ENCODE assay signal across 8 mouse cellular contexts in genomic region chr6:53574097-53574496, GRCm38 (mm10).
DNase-seq lines count a peak whose midpoint lies in the region; ATAC-seq and TF ChIP-seq lines count a peak whose summit lies in the region.

No protein-coding gene starts in this region.

- DNase-seq in heart, adult 2 months = no peak
- no peak for DNase-seq in heart, postnatal 4 days
- DNase-seq in retina, embryonic 14.5 days (ENCODE audit: low spot score) = peak; percentile 30
- DNase-seq in retina, postnatal 1 day = no peak
- DNase-seq in spleen, postnatal 14 days (ENCODE audit: low spot score in 2 of 2) = no peak
- DNase-seq in spleen, postnatal 10 days (ENCODE audit: low spot score in 2 of 2) = no peak

- peak overlapping the region; percentile 43 for H3K9ac ChIP-seq in heart, adult 2 months (ENCODE audit: low read depth, low read length)
- peak overlapping the region; percentile 66 for H3K9ac ChIP-seq in limb, embryonic 13.5 days

- no peaks in the 10 kb centered on the region for H3K36me3 ChIP-seq in heart, adult 2 months (ENCODE audit: control insufficient read depth, insufficient read depth, low read length)
- H3K36me3 ChIP-seq in limb, embryonic 13.5 days = no peaks in the 10 kb centered on the region

- no peak for TF ChIP-seq CTCF in heart, adult 2 months (IDR thresholded peaks at IDR 0.05)

- peak; percentile 24; the same call in 1 of the 2 replicates for ATAC-seq in limb, embryonic 13.5 days (ENCODE audit: low FRiP score, low read depth)
- ATAC-seq in granulocyte monocyte progenitor cell, adult 5-6 weeks (replicated peaks; ENCODE audit: poor library complexity, severe bottlenecking) = no peak

- peaks cover 10% of the 10 kb centered on the region for H3K4me1 ChIP-seq in heart, adult 2 months (ENCODE audit: control insufficient read depth, insufficient read depth, low read length)
- peaks cover 76% of the 10 kb centered on the region for H3K4me1 ChIP-seq in limb, embryonic 13.5 days

- H3K4me2 ChIP-seq in limb, embryonic 13.5 days (replicated peaks) = peak overlapping the region; percentile 69

- peak overlapping the region; percentile 62 for H3K4me3 ChIP-seq in heart, adult 2 months
- peak overlapping the region; percentile 49 for H3K4me3 ChIP-seq in limb, embryonic 13.5 days

- intact Hi-C loops in heart, adult 2 months (cut with DNase I) = loop anchor here (5.0 kb wide), 3 partner anchors 67 to 287 kb away; partner anchors contain the start of gene Creb5

- peak overlapping the region; percentile 82; the same call in 1 of the 2 replicates for H3K27ac ChIP-seq in heart, adult 2 months
- peak overlapping the region; percentile 96 for H3K27ac ChIP-seq in limb, embryonic 13.5 days

- WGBS in heart, adult 2 months = 15% methylated on average over 12 of the region's 12 CpGs
- whole genome bisulfite sequencing in limb, embryonic 13.5 days = 28% methylated on average over 12 of the region's 12 CpGs

- no peak for TF ChIP-seq POLR2A in heart, adult 2 months (IDR thresholded peaks at IDR 0.05; ENCODE audit: insufficient read depth, low read depth, low read length)

- H3K27me3 ChIP-seq in heart, adult 2 months (ENCODE audit: control insufficient read depth, insufficient read depth, low read length) = no peaks in the 10 kb centered on the region
- no peaks in the 10 kb centered on the region for H3K27me3 ChIP-seq in limb, embryonic 13.5 days

- no peaks in the 10 kb centered on the region for H3K79me2 ChIP-seq in heart, adult 2 months (replicated peaks; ENCODE audit: control insufficient read depth, insufficient read depth, low read length)

- no peak for TF ChIP-seq EP300 in heart, adult 2 months (IDR thresholded peaks at IDR 0.05; ENCODE audit: insufficient read depth, low read depth, low read length)

- H3K9me3 ChIP-seq in limb, embryonic 13.5 days = no peaks in the 10 kb centered on the region
